Mouse (Mus musculus) macrophage (primary cell): ENCODE results near the gene B3gnt6. TPM values are rescaled to one million over a fixed set of nuclear protein-coding genes. Genes with fewer than 3 reads are reported as not detected.

ENCODE experiments used
- H3K27ac ChIP-seq: fragments of 350-480 bp; formaldehyde crosslinking; 2 replicates; pipeline ENCODE4 v1.9.0; 2021
- H3K36me3 ChIP-seq: fragments of 350-480 bp; formaldehyde crosslinking; 2 replicates; pipeline ENCODE4 v1.9.0; 2021; ENCODE audit errors: inconsistent target
- H3K4me3 ChIP-seq: fragments of 350-480 bp; formaldehyde crosslinking; 2 replicates; pipeline ENCODE4 v1.9.0; 2021; ENCODE audit errors: inconsistent target
- H3K79me2 ChIP-seq: fragments of 350-480 bp; formaldehyde crosslinking; 2 replicates; pipeline ENCODE4 v1.9.0; 2021; ENCODE audit errors: inconsistent target
- WGBS: methylation state at CpG from one replicate; pipeline ENCODE4 v1.1.7; 2026; ENCODE audit warnings: inconsistent platforms; ENCODE audit not compliant: missing documents; 5-methylcytosine and 5-hydroxymethylcytosine counted together
- polyA plus RNA-seq: library from polyadenylated mRNA; stranded (reverse); fragments of 250-400 nt; gene quantifications from 3 replicates; pipeline ENCODE4 v1.2.4, GENCODE M21; 2018; ENCODE audit warnings: inconsistent platforms

Gene B3gnt6
- polyA plus RNA-seq, 1 experiment from 2014 or later: not detected

DNA sequence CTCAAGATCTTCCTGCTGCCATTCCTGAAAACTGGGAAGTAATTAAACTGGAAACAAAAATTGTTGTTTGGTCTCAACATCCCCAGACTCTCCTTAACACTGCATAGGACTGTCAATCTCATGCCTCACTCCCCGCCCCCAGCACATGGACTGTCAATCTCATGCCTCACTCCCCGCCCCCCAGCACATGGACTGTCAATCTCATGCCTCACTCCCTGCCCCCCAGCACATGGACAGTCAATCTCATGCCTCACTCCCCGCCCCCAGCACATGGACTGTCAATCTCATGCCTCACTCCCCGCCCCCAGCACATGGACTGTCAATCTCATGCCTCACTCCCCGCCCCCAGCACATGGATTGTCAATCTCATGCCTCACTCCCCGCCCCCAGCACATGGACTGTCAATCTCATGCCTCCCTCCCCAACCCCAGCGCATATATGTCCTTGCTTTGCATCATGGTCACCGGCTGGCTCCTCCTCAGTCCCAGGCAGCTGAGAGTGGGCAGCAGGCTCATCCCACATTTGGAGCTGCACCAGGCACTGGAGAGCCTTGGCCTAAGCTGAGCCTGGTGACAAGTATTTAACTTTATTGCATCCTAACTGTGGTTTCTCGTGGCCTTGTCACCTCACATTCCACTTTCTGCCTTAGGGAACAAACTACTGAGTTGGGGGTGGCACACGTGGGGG, 50.4 kb downstream of the B3gnt6 start:
- Histone ChIP-seq H3K4me3 (no peak overlapping the region), H3K27ac (no peak overlapping the region), H3K79me2 (no peaks in the 10 kb centered on the region), H3K36me3 (no peaks in the 10 kb centered on the region)
- WGBS: 98% methylated on average over 9 of the region's 10 CpGs

DNA sequence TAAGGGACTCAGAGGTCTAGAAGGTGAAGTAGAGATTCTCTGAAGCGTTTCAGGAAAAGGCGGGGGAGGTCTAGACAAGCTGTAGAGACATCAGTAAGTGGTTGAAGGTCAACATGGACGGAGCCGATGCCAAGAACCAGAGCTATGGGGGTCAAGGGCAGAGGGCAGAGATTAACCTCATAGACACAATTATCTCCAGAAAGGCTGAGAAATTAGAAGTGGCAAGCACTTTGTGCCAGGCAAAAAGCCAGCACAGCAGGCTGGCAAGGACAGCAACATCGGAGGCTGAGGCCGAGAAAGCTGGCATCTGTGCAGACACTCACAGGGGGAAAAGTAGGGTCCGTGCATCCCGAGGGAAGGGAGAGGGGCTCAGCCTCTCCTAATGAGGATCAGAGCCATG, 51.5 kb downstream of the B3gnt6 start:
- H3K36me3 ChIP-seq: no peaks in the 10 kb centered on the region
- no peak overlapping the region for H3K27ac ChIP-seq
- H3K79me2 ChIP-seq: no peaks in the 10 kb centered on the region
- no peak overlapping the region for H3K4me3 ChIP-seq
- 93% methylated on average over 8 of the region's 8 CpGs for WGBS

DNA sequence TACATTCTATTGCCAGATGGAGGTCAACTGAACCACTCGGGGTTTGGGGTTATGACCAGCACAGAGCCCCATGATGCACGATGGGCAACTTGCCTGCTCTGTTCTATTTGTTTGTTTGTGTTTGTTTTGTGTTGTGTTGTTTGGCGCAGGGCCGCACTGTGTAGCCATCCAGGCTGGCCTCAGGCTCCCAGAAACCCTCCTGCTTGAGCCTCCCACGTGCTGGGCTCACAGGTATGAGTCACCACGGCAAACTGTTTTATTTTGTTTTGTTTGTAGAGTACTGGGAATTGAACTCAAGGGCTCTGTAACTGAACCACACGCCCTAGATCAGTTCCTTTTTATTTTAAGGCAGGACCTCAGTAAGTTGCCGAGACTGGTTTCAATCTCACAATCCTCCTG, 52.8 kb downstream of the B3gnt6 start:
- Histone ChIP-seq H3K4me3 (no peak overlapping the region), H3K79me2 (no peaks in the 10 kb centered on the region), H3K36me3 (no peaks in the 10 kb centered on the region), H3K27ac (no peak overlapping the region)
- 85% methylated on average over 8 of the region's 8 CpGs for WGBS

DNA sequence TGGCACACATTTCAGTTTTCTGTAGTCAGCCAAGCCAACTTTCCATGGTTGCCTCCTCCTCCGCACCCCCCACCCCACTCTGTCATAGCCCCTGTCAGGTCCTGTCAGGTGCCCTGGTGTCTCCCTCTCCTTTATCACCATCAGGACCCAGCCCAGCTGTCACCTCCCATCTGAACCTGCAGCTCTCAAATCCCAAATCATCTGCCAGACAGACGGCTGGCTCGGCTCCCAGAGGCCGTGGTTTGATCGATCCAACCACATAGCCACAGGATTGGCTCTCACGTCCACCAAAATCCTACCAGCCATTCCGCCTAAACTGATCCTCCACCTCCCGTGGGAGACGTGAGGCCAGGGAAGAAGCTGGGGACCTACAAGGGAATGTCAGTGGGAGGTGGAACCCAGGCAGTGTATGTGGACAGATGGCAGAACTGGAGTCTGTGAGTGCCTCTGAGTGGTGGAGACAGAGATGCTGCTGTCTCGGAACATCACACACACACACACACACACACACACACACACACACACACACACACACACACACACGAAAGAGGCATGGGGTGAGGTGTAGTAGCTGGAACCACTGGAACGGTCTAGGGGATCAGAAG, 53.3 kb downstream of the B3gnt6 start:
- H3K4me3 ChIP-seq: no peak overlapping the region
- 78% methylated on average over 8 of the region's 12 CpGs for WGBS
- no peak overlapping the region for H3K27ac ChIP-seq
- H3K36me3 ChIP-seq: no peaks in the 10 kb centered on the region
- H3K79me2 ChIP-seq: no peaks in the 10 kb centered on the region

DNA sequence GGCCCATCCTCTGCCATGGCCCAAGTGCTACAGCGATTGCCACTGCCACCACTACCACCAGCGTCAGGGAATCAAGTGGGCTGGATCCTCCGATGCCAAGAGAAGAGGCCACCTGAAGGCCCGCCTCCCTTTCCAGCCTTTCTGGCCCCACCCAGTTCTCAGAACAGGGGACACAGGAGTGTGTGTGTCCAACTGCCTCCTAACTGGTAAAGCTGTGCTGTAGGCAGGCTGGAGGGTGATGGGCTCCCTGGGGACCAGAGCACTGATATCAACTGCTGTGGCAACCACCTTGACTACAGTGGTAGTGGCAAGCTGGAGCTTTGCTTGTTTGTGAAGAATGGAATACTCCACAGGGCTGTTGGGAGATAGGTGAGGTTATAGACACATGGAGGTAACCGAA, 53.9 kb downstream of the B3gnt6 start, which contains the start of gene Omp:
TSS of gene Omp (minus strand) at position 101 of the 400 bp plus-strand sequence.
- Histone ChIP-seq H3K27ac (no peak within 1 kb of the TSS), H3K4me3 (no peak within 1 kb of the TSS), H3K79me2 (no peaks in the 10 kb centered on the region), H3K36me3 (no peaks in the 10 kb centered on the region)
- 96% methylated on average over 5 of the region's 5 CpGs for WGBS

DNA sequence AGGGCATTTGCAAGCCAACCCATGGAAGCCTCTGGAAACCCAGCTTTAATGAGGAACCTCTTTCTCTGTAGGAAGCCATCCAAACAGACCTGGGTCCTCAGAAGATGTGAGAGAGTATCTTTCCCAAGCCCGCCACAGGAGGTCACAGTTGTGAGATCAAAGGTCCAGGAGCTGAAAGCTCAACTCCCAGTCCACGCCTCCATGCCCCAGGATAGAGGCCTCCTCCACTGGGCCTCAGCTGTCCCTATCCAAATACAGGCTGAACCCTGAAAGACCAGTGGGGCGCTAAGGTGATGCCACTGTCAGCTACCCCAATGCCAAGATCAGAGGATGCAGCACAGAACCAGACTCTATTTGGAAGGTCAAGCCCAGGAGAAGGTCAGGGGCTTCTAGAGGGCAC, 56.6 kb downstream of the B3gnt6 start:
- H3K4me3 ChIP-seq: no peak overlapping the region
- H3K79me2 ChIP-seq: no peaks in the 10 kb centered on the region
- no peak overlapping the region for H3K27ac ChIP-seq
- no peaks in the 10 kb centered on the region for H3K36me3 ChIP-seq
- 89% methylated on average over 3 of the region's 3 CpGs for WGBS

Other genes starting within 250 kb of the B3gnt6 start
- 19.5 to 48.5 TPM (median 22.7 TPM) in 3 replicates for gene Myo7a, start 80.0 kb downstream of the B3gnt6 start, polyA plus RNA-seq
- 0.11 TPM in 1 of 3 replicates, not detected in the others for gene Omp, start 54.0 kb downstream of the B3gnt6 start, polyA plus RNA-seq
- gene Capn5, start 21.2 kb downstream of the B3gnt6 start, polyA plus RNA-seq: 5.5 to 8.5 TPM (median 5.9 TPM) in 3 replicates
- gene Acer3, start 121.7 kb upstream of the B3gnt6 start, polyA plus RNA-seq: 39.0 to 58.1 TPM (median 52.0 TPM) in 3 replicates
- 3.6 to 10.4 TPM (median 4.7 TPM) in 3 replicates for gene Tsku, start 161.8 kb upstream of the B3gnt6 start, polyA plus RNA-seq
- gene Gucy2d, start 240.9 kb upstream of the B3gnt6 start, polyA plus RNA-seq: not detected in 3 replicates